Mouse (Mus musculus): ENCODE results near the gene Smpdl3b. TPM values are rescaled to one million over a fixed set of nuclear protein-coding genes. Genes with fewer than 3 reads are reported as not detected.
A peak's percentile ranks its signal among the peaks of the same experiment; 100 is the strongest.

Gene Smpdl3b
- polyA plus RNA-seq, 1 experiment from 2014 or later: 5.2 TPM

DNA sequence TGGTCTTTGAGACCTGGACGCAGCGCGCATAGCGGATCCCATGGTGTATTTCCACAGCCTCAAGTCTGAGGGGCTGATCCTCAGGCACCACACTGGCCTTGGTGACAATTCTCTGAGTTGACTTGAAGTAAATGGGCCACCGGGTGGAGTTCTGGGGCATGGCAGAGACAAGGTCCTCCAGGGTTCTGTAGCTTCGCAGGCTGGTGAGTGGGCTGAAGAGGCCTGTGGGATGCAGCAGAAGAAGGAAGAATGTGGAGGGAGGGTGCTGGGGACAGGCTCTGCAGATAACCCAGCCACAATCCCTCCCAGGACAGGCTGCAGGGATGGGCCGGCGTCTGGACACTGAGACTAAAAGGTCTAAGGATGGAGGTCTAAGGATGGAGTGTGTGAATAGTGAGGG, 32.7 kb upstream of the Smpdl3b start:
- H3K27me3 ChIP-seq (ENCODE audit: control insufficient read depth, insufficient read depth, low read length): no peaks in the 10 kb centered on the region
- WGBS: 85% methylated on average over 8 of the region's 8 CpGs
- no peak overlapping the region for H3K9ac ChIP-seq (ENCODE audit: low read length)
- ATAC-seq (ENCODE audit: low FRiP score, low TSS enrichment) (no peak), DNase-seq (ENCODE audit: low spot score) (no peak)
- H3K36me3 ChIP-seq (ENCODE audit: control insufficient read depth, insufficient read depth, low read length): no peaks in the 10 kb centered on the region
- no peaks in the 10 kb centered on the region for H3K9me3 ChIP-seq (ENCODE audit: control insufficient read depth, low read length)
- TF ChIP-seq EP300 (optimal IDR thresholded peaks at IDR 0.05): no peak
- no peak for TF ChIP-seq CTCF (IDR thresholded peaks at IDR 0.05; ENCODE audit: low read depth)
- H3K27ac ChIP-seq (replicated peaks): no peak overlapping the region
- no peak overlapping the region for H3K4me2 ChIP-seq (replicated peaks; ENCODE audit: low read depth)
- H3K4me1 ChIP-seq (replicated peaks; ENCODE audit: control insufficient read depth, insufficient read depth): no peaks in the 10 kb centered on the region
- no peak overlapping the region for H3K4me3 ChIP-seq (ENCODE audit: low read depth, low read length)

DNA sequence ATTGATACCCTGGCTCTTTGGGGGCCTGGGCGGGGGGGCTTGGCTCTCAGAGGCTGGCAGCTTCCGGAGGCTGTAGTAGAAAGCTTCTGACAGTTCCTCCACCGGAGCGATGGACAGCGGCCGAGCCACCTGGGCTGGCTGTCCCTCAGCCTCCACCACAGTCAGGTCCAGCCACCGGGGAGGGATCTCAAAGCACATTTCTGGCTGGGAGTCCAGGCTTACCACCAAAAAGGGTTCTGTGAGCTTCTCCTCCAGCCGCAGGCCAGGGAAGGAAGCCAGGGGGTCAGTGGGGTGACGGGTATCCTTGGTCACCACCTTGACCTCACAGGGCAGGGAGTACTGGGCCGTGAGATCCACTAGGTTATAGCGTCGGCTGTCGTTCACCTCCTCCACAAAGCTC, 28.2 kb upstream of the Smpdl3b start:
- H3K9me3 ChIP-seq (ENCODE audit: control insufficient read depth, low read length): no peaks in the 10 kb centered on the region
- H3K4me3 ChIP-seq (ENCODE audit: low read depth, low read length): no peak overlapping the region
- H3K27ac ChIP-seq (replicated peaks): no peak overlapping the region
- no peaks in the 10 kb centered on the region for H3K27me3 ChIP-seq (ENCODE audit: control insufficient read depth, insufficient read depth, low read length)
- ATAC-seq (ENCODE audit: low FRiP score, low TSS enrichment) (no peak), DNase-seq (ENCODE audit: low spot score) (no peak)
- H3K9ac ChIP-seq (ENCODE audit: low read length): no peak overlapping the region
- H3K36me3 ChIP-seq (ENCODE audit: control insufficient read depth, insufficient read depth, low read length): no peaks in the 10 kb centered on the region
- WGBS: 91% methylated on average over 13 of the region's 13 CpGs
- no peaks in the 10 kb centered on the region for H3K4me1 ChIP-seq (replicated peaks; ENCODE audit: control insufficient read depth, insufficient read depth)
- TF ChIP-seq EP300 (optimal IDR thresholded peaks at IDR 0.05) (no peak), CTCF (IDR thresholded peaks at IDR 0.05; ENCODE audit: low read depth) (no peak)
- H3K4me2 ChIP-seq (replicated peaks; ENCODE audit: low read depth): no peak overlapping the region

DNA sequence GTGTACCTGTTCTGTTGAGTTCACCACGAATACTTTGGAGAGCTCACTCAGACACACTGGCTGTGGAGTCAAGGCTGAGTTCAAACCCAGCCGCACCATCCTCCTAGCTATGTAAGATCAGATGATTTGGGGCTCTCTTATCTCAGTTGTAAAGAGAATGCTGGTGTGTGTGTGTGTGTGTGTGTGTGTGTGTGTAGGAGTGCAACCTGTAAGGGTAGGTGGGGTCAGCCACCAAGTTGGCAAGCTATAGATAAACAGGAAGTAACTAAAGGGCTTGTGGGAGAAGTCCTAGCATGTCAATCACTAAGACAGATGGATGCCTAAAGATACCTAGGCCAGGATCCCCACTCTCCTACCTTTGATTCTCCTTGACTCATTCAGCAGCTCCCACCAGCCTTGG, 26.7 kb upstream of the Smpdl3b start:
- H3K9ac ChIP-seq (ENCODE audit: low read length): no peak overlapping the region
- no peak overlapping the region for H3K4me2 ChIP-seq (replicated peaks; ENCODE audit: low read depth)
- TF ChIP-seq CTCF (IDR thresholded peaks at IDR 0.05; ENCODE audit: low read depth): no peak
- no peak for TF ChIP-seq EP300 (optimal IDR thresholded peaks at IDR 0.05)
- no peaks in the 10 kb centered on the region for H3K9me3 ChIP-seq (ENCODE audit: control insufficient read depth, low read length)
- H3K4me1 ChIP-seq (replicated peaks; ENCODE audit: control insufficient read depth, insufficient read depth): no peaks in the 10 kb centered on the region
- 76% methylated on average over 2 of the region's 2 CpGs for WGBS
- H3K4me3 ChIP-seq (ENCODE audit: low read depth, low read length): no peak overlapping the region
- no peaks in the 10 kb centered on the region for H3K27me3 ChIP-seq (ENCODE audit: control insufficient read depth, insufficient read depth, low read length)
- ATAC-seq (ENCODE audit: low FRiP score, low TSS enrichment) (no peak), DNase-seq (ENCODE audit: low spot score) (no peak)
- no peak overlapping the region for H3K27ac ChIP-seq (replicated peaks)
- H3K36me3 ChIP-seq (ENCODE audit: control insufficient read depth, insufficient read depth, low read length): peaks cover 2% of the 10 kb centered on the region; the same call in 1 of the 2 replicates

DNA sequence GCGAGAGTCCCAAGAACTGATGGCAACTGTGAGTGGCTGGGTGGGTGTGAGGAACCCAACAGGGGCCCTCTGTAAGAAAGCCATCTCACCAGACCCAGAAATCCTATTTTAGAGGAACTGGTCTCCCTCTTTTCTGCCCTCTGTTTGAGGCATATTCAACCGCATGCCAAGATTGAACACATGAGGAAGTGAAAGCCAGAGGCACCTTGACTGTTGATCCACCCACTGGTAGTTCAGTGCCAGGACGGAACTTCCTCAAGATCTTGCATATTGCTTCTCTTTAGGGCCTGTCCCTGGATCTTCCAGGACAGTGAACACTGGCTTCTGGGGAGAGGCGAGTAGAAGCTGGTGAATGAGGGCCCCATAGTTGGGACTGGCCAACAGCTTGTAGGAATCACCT, 23.2 kb upstream of the Smpdl3b start:
- WGBS: 80% methylated on average over 4 of the region's 4 CpGs

DNA sequence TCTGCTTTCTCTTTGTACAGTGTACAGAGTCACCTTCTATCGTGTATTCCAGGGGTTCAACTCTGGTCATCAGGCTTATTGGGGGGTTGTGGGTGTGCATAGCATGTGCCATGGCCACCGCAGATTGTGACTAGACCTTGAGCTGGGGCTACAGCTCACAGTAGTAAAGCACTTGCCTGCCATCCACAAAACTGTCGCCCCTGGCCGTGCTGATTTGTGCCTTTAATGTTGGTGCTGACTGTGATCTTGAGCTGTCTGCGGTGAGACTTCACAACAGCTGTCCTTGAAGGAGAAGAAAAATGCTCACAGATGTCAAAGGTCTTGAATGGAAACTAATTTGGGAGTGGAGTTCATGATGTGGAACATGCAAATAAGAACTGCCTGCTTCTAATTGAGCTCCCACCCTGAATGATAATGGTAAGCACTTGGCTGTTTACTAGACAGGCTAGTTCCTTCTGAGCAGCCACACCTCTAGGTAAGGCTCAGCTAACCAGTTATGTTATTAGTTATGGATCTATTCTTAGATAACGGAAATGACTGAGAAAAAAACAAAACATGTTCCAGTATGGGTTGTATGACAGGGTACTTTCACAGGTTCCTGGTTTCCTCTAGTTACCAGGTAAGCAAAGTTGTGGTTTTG, 21.6 kb upstream of the Smpdl3b start:
- WGBS: 89% methylated on average over 6 of the region's 6 CpGs
- no peaks in the 10 kb centered on the region for H3K9me3 ChIP-seq (ENCODE audit: control insufficient read depth, low read length)
- no peak overlapping the region for H3K4me2 ChIP-seq (replicated peaks; ENCODE audit: low read depth)
- H3K27me3 ChIP-seq (ENCODE audit: control insufficient read depth, insufficient read depth, low read length): no peaks in the 10 kb centered on the region
- no peak for ATAC-seq (ENCODE audit: low FRiP score, low TSS enrichment)
- no peak for DNase-seq (ENCODE audit: low spot score)
- H3K4me3 ChIP-seq (ENCODE audit: low read depth, low read length): no peak overlapping the region
- TF ChIP-seq EP300 (optimal IDR thresholded peaks at IDR 0.05) (no peak), CTCF (IDR thresholded peaks at IDR 0.05; ENCODE audit: low read depth) (no peak)
- no peak overlapping the region for H3K27ac ChIP-seq (replicated peaks)
- no peak overlapping the region for H3K9ac ChIP-seq (ENCODE audit: low read length)
- no peaks in the 10 kb centered on the region for H3K4me1 ChIP-seq (replicated peaks; ENCODE audit: control insufficient read depth, insufficient read depth)
- peaks cover 36% of the 10 kb centered on the region for H3K36me3 ChIP-seq (ENCODE audit: control insufficient read depth, insufficient read depth, low read length)

More for the DNA sequence above, 23.2 kb upstream of the Smpdl3b start:
- H3K9ac ChIP-seq (ENCODE audit: low read length): no peak overlapping the region
- H3K4me1 ChIP-seq (replicated peaks; ENCODE audit: control insufficient read depth, insufficient read depth): no peaks in the 10 kb centered on the region
- no peak for TF ChIP-seq EP300 (optimal IDR thresholded peaks at IDR 0.05)
- no peak for TF ChIP-seq CTCF (IDR thresholded peaks at IDR 0.05; ENCODE audit: low read depth)
- H3K27ac ChIP-seq (replicated peaks): no peak overlapping the region
- no peak overlapping the region for H3K4me3 ChIP-seq (ENCODE audit: low read depth, low read length)
- H3K4me2 ChIP-seq (replicated peaks; ENCODE audit: low read depth): no peak overlapping the region
- no peaks in the 10 kb centered on the region for H3K9me3 ChIP-seq (ENCODE audit: control insufficient read depth, low read length)
- H3K36me3 ChIP-seq (ENCODE audit: control insufficient read depth, insufficient read depth, low read length): peaks cover 28% of the 10 kb centered on the region
- no peaks in the 10 kb centered on the region for H3K27me3 ChIP-seq (ENCODE audit: control insufficient read depth, insufficient read depth, low read length)
- no peak for DNase-seq (ENCODE audit: low spot score)
- no peak for ATAC-seq (ENCODE audit: low FRiP score, low TSS enrichment)

DNA sequence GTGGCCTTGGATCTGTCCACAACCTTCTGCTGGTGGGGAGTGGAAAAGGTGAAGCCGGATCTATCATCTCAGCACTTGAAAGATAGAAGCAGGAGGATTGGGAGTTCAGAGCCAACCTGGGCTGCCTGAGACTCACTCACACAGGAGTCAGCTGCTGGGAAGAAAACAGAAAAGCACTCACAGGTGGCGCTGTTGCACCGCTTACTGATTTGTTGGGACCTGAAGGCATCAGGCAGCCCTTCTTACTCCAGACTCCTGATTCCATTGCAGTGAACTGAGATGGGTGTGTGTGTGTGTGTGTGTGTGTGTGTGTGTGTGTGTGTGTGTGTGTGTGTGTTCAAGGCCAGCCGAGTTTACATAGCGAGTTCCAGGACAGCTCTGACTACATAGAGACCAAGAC, 19.7 kb upstream of the Smpdl3b start:
- Histone ChIP-seq H3K9ac (ENCODE audit: low read length) (no peak overlapping the region), H3K9me3 (ENCODE audit: control insufficient read depth, low read length) (no peaks in the 10 kb centered on the region), H3K4me2 (replicated peaks; ENCODE audit: low read depth) (no peak overlapping the region), H3K4me3 (ENCODE audit: low read depth, low read length) (no peak overlapping the region), H3K36me3 (ENCODE audit: control insufficient read depth, insufficient read depth, low read length) (peaks cover 38% of the 10 kb centered on the region), H3K27me3 (ENCODE audit: control insufficient read depth, insufficient read depth, low read length) (no peaks in the 10 kb centered on the region), H3K4me1 (replicated peaks; ENCODE audit: control insufficient read depth, insufficient read depth) (no peaks in the 10 kb centered on the region), H3K27ac (replicated peaks) (no peak overlapping the region)
- TF ChIP-seq CTCF (IDR thresholded peaks at IDR 0.05; ENCODE audit: low read depth) (peak; percentile 84), EP300 (optimal IDR thresholded peaks at IDR 0.05) (no peak)
- ATAC-seq (ENCODE audit: low FRiP score, low TSS enrichment): peak; percentile 57; the same call in 1 of the 2 replicates
- 79% methylated on average over 5 of the region's 5 CpGs for WGBS
- peak; percentile 85 for DNase-seq (ENCODE audit: low spot score)
